Mouse (Mus musculus) CD4-positive, CD25-positive, alpha-beta regulatory T cell, adult 4 months (primary cell): ENCODE results near the gene Tmem8b. TPM values are rescaled to one million over a fixed set of nuclear protein-coding genes. Genes with fewer than 3 reads are reported as not detected.

Source experiments
- ATAC-seq: one replicate; pipeline ENCODE4 v1.8.0; 2017
- polyA plus RNA-seq, 2 experiments: library from polyadenylated mRNA; unstranded; fragments of 100-300 nt; shearing (Covaris generic); gene quantifications; one replicate each; pipeline ENCODE4 v1.2.1; 2017

The Tmem8b gene
- polyA plus RNA-seq, 2 experiments from 2014 or later: 0.77 to 1.8 TPM

DNA sequence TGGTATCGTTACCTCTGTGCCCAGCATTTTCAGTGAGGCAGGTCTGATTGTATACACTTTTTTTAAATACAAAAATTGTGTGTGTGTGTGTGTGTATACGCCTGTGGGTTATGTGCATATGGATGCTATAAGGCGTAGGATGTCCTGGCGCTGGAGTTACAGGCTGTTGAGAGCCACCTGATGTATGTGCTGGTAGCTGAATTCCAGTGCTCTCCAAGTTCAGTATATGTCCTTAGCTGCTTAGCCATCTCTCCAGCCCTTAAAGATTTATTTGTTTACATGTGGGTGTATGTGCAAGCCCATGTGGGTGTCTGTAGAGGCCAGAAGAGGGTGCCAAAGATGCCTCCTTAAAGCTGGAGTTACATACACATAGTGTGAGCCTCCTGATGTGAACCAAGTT lies 11.6 kb upstream of the Tmem8b start:
- no peak for ATAC-seq

DNA sequence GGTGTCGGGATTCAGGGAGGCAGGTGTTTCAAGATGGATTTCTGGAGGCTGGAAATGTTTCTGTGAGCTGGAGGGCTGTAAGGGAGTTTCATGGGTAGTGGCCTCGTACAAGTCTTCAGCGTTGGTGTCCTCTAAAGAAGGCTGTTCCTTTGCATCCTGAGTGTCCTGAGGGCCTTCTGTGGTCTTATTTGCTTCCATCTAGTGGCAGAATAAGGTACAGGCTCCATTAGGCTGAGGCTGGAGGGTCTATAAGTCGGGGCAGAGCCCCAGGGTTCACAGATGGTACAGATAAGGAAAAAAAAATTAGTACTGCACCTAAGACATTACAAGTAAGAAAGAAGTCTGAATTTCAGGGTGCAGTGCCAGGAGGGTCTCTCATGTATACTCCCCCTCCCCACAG lies 2.4 kb upstream of the Tmem8b start:
- ATAC-seq: no peak

DNA sequence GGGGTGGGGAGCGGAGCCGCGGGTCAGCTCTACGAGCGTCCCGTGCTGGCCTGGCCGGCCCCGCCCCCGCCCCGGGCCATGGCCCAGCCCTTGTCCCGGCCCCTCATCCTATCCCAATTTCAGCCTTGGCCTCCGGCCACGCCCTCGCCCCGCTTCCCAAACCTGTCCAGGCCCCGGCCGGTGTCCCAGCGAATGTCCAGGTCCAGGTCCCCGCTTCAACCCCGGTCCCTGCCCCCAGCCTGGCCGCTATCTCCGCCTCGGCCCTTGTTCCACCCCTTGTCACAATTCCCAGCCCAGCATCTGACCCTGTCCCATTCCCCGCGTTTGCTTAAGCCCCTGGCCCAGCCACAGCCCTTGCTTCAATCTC lies 640 bp downstream of the Tmem8b start:
- no peak for ATAC-seq

- ATAC-seq: no peak
Measured at GRCm38 (mm10) chr4:43672070-43672469, 3.3 kb downstream of the Tmem8b start.

DNA sequence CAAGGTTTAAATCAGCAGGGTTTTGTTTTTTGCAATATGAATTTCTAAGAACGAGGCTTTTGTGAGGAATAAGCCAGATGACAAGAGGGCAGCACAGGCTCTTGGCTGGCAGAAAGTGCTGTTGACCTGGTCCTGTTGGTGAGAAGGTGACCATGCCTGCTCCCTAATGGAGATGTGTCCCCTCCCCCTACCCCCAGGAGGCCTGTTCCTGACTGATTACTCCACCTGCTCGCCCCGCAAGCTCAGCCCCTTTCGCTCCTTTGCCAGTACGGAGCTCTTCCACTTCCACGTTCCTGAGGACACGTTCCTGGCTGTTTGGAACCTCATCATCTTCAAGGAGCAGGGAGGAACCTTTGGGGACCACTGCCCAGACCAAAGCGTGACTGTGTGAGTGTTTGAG lies 4.9 kb downstream of the Tmem8b start:
- ATAC-seq: no peak

DNA sequence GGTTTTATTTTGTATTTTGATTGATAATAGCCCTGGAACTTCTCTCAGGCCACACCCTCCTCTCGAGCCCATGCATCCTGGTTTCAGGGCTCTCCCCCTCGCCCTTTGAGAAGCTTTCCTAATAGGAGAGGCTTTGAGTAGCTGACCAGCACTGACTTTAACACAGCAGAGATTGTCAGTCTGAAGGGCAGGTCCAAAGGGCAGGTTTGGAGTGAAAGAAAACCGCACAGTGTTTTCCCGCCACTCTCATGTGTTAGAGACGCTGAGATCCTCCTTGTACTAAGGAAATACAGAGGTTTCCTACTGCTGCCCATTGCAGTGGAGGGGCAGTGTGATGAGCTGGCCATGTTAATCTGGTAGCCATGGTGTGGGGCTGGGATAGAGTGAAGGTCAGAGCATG lies 6.2 kb downstream of the Tmem8b start:
- ATAC-seq: no peak

GRCm38 (mm10) chr4:43675608-43676007 lies 6.8 kb downstream of the Tmem8b start:
- ATAC-seq: no peak

DNA sequence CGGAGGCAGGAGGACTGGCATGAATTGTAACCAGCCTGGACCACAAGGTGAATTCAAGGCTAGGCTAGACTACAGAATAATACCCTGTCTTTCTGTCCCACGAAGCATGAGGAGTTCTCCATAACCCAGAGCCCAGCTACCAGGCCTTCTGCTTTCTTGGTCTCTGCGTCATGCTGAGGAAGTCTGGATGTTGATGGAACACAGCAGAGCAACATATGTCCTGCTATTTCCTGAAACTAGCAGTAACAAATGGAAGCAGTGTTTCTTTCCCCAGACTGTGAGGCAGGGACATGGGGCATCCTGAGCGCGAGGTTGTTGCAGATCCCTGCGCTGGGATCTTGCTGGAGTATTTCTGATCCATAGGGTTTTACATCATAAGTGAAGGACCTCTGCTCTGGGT lies 9.8 kb downstream of the Tmem8b start:
- ATAC-seq: no peak

DNA sequence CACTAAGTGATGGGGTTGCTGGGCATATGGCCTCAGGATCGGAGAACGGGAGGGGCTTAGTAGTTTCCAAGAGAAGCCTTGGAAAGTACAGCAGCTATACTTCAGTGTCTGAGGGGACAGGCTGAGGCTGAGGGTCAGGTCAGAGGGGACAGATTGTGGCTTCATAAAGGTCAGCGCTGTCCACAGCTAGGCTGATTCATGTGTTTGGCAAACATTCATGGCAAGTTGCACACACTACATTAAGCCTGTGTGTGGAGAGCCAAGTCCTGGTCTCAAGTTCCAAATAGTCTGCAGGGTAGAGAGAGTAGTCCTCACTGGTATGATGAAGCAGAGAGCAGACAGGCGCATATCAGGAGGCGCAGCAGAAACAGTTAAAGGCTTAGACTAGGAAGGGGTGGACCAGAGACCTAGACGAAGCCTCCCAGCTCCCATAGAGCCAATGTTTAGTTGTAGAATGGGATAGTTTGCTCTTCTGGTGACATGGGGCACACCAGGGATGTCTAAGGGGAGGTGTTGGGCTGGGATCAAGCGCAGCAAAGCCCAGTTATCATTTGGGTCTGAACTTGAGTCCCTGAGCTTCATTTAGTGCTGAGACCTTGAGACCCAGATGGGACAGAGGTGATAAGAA lies 10.8 kb downstream of the Tmem8b start:
- ATAC-seq: no peak

GRCm38 (mm10) chr4:43690021-43690420 lies 21.2 kb downstream of the Tmem8b start:
- ATAC-seq: no peak

GRCm38 (mm10) chr4:43691026-43691425 lies 22.3 kb downstream of the Tmem8b start:
- ATAC-seq: no peak

DNA sequence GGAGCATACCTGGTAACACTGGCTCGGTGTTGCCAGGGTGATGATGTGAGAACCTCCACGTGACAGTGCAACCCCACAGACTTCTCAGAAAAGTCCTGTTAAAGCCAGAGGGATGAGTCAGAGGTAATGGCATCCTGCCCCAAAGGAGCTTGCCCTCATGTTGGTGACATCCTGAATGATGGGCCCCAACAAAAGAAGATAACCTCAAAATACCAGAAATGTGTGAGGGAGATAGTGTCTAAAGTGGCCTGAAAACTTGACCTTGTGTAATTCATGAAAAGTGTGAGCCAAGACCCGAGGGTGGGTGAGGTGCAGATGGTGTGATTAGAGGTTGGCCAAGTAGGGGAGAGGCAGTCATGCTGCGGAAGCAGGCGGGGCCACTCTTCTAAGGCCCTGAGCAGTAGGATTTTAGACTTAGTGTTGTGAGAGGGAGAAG lies 25.1 kb downstream of the Tmem8b start:
- ATAC-seq: no peak

DNA sequence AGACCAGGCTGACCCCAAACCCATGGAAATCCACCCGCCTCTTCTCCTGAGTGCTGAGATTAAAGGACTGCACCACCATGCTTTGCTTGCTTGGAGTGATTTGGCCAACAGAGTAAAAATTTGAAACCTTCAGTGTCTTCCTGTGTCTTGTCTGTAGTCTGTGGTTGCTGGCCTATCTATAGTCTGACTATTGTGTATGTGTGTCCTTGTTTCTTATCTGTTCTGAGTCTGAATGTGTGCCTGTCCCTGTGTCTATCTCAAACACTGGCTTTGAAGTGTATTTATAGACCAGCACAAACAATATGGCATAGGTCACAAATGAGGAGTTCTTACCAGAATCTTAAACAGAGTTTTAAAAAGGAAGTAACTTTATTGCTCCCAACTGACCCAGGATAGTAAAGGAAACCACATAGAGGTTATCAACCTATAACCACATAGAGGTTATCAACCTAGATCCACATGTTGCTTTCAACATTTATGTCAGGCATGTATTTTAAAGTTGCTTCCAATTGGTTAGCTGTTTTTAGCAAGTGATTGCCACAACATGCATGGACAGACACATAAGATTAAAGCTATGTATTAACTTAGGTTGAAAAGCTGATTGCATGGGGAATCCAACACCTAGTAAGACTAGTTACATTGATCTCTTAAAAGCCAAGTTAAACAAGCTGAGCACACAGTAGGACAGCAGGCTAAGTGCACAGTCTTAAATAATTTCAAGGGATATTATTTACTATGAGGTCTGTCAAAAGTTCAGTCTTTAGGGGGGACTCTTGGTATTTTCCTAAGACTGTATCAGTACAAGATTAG lies 25.9 kb downstream of the Tmem8b start:
- ATAC-seq: no peak

- ATAC-seq: no peak
Measured at GRCm38 (mm10) chr4:43695249-43695671, 26.5 kb downstream of the Tmem8b start.

GRCm38 (mm10) chr4:43696561-43696960 lies 27.8 kb downstream of the Tmem8b start:
- no peak for ATAC-seq

DNA sequence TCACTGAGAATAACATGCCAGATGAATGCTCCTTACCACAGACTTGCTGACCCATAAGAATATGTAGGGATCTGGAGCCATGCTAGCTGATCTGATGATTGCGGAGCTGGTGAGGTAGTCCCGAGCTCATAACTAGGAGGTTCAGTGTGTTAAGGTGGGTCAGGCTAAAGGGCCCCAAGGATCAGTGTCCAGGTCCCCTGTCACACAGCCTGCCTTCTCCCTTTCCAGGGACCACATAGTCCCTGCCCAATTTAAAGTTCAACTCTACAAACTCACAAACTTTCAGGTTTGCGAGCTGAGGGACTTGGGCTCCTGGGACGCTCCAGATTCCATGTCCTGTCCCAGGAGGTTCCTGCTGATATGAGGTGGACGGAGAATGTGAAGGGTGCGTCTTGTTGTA lies 31.9 kb downstream of the Tmem8b start, which contains the start of gene Olfr70:
Gene Olfr70, minus strand, starts transcription at position 101 of the 400 bp plus-strand sequence.
- ATAC-seq: no peak

GRCm38 (mm10) chr4:43703439-43703838 lies 34.7 kb downstream of the Tmem8b start:
- no peak for ATAC-seq

GRCm38 (mm10) chr4:43703851-43704250 lies 35.1 kb downstream of the Tmem8b start:
- ATAC-seq: no peak

- ATAC-seq: no peak
Measured at GRCm38 (mm10) chr4:43705991-43706390, 37.2 kb downstream of the Tmem8b start.

GRCm38 (mm10) chr4:43709869-43710268 lies 41.1 kb downstream of the Tmem8b start, which contains the start of gene Olfr71:
Olfr71 (minus strand) TSS chr4:43710255.
- no peak for ATAC-seq

DNA sequence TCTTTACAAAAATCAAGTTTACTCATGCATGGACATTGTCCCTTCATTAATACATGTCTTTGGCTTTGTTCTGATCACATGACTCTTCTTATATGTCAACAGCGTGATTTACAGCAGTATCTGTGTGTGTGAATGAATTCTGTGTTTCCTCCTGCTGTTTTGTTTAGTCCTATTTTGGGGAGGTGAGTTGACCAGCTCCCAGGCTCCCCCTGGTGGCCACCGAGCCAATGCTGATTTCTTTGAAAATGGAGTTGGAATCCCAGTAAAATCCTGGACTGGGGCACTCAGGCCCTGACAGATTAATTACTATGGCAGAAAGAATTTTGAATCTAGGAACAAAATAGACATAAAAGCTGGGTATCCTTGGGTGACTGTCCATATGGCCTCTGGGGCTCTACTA lies 43.0 kb downstream of the Tmem8b start:
- ATAC-seq: peak; percentile 51

- ATAC-seq: no peak
Measured at GRCm38 (mm10) chr4:43713652-43714219, 45.0 kb downstream of the Tmem8b start.

DNA sequence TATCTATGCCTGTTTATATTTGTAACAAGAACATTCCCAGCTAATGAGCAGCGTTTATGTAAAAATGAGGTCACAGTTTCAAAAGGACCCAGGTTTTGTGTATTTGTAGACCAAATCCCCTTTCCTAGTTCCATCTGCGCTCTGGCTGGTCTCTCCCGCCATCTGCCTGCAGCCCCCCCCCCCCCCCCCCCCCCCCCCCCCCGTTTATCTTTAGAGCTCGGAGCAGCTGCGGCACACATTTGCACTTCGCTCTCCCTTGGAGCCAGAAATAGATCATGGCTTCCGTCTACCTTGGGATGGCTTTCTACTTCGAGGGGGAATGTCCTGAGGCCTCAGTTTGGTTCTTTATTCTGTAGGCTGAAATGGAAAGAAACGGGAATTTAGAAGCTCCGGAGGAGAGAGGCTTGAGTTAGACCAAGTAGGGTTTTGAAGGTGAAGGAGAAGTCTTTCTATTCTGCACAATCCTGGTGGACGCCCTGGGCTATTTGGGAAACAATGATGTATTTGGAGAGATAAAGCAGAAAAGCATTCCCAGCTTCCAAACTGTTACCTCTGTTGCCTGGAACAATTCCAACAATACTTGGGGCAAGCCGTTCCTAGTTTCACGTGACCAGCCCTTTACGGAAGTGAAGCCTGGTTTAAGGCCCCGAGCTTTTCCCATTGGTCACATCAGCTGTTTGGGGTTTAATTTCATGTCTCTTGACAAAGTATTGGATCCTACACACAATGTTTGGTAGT lies 51.9 kb downstream of the Tmem8b start:
- ATAC-seq: no peak
